Mouse (Mus musculus) T-helper 2 cell (primary cell): ENCODE measurements around the gene Otop3.

Experiments
- in situ Hi-C: fragments of 300-600 bp; cut with MboI, MseI; formaldehyde crosslinking; loops from one replicate; pipeline ENCODE4 v1.15.1; 2025; ENCODE audit warnings: high pct_unique_total_duplicates

The Otop3 gene

DNA sequence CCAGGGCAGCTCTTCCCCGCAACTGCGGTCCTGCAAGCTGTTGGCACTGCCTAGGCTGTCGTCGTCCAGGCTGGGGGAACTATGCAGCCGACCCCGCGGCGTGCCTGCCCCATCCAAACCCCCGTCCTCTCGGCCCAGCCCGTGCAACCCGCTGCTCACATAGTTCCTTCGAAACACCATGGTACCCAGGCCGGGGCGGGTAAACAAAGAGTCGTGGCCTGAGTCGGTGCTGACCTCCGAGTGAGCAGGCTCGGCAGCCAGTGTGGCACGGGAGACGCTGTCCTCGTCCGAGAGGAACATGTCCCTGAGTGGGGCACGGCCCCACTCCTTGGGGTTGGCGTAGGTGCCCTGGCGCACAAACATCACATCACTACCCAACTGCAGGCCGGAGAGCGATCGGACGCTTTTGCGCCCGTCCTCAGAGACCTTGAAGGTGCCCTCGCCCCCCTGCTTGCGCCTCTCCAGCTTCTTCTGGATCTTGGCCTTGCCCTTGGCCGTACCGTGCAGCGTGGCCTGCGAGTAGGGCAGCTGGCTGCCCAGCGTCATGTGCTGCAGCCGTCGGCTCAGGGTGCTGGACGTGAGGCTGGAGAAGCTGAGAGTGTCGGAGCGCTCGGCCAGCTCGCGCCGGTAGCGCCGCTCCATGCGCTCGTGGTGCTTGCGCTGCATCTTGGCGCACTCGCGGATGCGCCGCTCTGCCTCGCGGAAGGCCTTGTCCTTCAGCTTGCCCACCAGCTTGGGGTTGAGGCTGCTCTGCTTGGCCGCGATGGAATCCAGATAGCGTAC is 16.1 kb upstream of the Otop3 start:
- in situ Hi-C loops: no loop called here

DNA sequence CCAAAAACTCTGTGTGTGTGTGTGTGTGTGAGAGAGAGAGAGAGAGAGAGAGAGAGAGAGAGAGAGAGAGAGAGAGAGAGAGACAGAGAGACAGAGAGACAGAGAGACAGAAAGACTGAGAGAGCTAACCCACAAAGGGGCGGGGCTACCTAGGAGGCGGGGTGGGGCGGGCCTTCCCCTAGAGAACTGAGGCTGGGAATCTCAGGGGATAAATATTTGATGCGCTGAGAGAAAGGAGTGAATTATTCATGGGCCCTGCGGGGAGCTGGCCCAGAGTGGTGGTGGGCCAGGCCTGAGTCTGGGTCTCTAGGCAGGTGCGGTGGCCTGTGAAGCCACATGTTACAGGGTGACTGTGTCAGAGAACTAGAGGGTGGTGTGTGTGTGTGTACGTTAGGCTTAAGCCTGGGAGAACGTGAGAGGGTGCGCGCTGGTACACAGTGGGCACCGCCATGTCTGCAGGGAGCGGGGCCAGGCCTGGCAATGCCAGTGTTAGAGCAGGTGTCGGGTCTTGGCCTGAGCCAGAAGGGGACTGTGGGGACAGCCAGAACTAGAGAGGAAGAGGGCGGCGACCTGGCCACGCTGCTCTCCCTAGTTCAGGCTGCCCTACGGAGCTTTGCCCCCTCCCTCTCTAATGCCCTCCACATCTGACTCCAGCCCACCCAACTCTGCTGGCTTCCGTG is 14.7 kb upstream of the Otop3 start:
- in situ Hi-C loops: no loop called here

GRCm38 (mm10) chr11:115321906-115322693 is 12.4 kb upstream of the Otop3 start, which contains the start of gene Ush1g:
Gene Ush1g, minus strand, starts transcription at chr11:115322041.
- in situ Hi-C loops: no loop called here

- in situ Hi-C loops: no loop called here
These were observed 11.2 kb upstream of the Otop3 start for GRCm38 (mm10) chr11:115323354-115323753.

DNA sequence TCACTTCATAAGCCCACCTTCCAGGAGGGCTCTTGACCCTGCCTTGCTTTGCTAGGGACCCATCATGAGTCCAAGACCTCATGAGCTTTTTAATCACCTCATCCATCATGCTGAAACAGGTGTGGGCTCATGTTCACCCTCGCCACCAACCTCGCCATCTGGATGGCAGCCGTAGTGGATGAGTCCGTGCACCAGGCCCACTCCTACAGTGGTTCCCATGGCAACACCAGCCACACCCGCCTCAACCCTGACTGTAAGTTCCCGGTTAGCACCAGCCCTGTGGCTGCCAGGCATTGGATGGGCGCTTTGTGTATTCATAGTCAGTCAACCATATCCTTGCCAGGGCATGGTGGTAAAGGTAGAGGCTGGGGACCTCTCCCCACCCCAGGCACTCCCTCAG is 7.8 kb upstream of the Otop3 start:
- in situ Hi-C loops: no loop called here

GRCm38 (mm10) chr11:115329339-115329738 is 5.2 kb upstream of the Otop3 start:
- in situ Hi-C loops: no loop called here

- in situ Hi-C loops: no loop called here
These were observed 692 bp downstream of the Otop3 start for GRCm38 (mm10) chr11:115335223-115335622.

DNA sequence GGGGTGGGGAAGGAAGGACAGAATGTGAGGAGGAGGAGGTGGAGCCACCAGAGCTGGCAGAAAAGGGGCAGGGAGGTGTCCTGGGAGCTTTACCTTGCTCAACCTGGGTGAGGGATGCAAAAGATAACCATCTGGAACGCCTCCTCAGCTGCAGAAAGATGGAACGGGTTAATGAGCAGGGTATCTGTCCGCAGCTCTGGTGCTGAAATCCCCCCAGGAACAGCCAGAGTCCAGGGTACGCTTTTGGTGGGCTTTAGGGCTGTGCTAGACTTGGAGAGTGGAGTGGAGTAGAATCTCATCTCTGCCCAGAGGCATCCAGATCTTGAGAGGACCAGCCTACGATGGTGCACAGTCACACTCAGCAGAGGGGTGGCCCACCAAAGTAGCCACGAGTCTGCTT is 1.6 kb downstream of the Otop3 start:
- in situ Hi-C loops: no loop called here

DNA sequence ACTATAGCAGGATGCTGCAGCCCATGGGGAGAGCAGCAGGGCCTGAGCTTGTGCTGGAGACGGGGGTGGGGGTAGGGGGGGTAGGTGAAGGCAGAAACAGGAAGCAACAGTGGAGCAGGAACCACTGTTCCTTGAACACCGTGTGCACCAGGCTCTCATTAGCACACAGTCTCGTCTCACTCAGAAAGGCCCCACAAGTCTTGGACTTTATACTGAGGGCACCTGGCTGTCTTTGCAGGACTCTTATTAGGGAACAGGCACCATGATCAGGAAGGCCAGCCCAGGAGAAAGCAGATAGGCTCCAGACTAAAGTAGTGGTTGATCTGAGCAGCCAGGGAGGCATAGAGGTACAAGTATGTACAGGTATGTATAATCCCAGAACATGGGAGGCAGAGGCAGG is 2.8 kb downstream of the Otop3 start:
- in situ Hi-C loops: no loop called here

DNA sequence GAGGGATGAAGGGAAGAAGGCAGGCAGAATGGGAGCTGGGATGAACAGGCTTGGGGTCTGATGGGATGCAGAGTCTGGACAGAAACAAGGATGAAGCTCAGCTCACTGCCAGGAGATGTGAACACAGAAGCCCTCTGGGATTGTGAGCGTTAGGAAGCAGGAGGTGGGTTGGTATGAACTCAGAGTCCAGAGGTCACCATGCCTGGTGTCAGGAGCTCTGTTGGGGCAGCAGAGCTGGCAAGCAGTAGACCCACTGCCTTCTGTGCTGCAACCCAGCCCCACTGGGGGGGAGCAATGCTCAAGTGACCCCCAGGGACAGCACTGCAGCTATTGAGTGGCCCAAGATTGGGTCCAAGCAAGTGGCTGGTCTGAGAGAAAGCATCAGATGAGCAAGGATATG is 3.3 kb downstream of the Otop3 start:
- in situ Hi-C loops: no loop called here

DNA sequence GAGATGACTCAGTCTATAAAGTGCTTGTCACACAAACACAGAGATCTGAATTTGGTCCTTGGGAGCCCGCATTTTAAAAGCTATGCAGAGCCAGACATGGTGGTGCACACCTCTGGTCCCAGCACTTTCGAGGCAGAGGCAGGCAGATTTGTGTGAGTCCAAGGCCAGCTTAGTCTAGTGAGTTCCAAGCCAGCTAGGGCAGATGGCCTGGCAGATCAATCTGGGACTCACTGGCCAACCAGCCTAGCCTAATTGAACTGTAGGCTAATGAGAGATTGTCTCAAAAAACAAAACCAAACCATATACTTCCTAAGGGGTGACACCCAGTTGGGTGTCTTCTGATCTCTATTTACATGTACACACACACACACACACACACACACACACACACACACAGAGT is 6.7 kb downstream of the Otop3 start:
- in situ Hi-C loops: no loop called here

GRCm38 (mm10) chr11:115341866-115342265 is 7.3 kb downstream of the Otop3 start:
- in situ Hi-C loops: no loop called here

GRCm38 (mm10) chr11:115344967-115345366 is 10.4 kb downstream of the Otop3 start:
- in situ Hi-C loops: no loop called here

DNA sequence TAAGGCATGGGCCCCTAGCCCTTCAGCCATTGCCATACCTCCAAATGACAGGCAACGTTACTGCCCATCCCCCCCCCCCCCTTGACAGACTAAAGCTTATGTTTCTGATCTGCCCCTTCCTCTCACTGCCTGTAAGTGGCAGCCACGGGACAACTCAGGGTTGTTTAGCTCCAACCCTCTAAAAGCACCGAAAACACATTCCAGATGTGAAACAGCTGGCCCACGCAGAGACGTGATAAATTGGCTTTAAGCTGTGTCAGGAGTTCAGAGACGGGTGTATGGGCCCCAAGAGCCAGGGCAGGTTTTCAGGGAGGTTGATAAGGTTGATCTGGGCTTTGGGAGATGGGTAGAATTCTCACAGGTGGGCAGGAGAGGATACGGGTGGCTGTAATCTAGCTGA is 11.0 kb downstream of the Otop3 start:
- in situ Hi-C loops: no loop called here

GRCm38 (mm10) chr11:115348681-115349248 is 14.2 kb downstream of the Otop3 start:
- in situ Hi-C loops: no loop called here

DNA sequence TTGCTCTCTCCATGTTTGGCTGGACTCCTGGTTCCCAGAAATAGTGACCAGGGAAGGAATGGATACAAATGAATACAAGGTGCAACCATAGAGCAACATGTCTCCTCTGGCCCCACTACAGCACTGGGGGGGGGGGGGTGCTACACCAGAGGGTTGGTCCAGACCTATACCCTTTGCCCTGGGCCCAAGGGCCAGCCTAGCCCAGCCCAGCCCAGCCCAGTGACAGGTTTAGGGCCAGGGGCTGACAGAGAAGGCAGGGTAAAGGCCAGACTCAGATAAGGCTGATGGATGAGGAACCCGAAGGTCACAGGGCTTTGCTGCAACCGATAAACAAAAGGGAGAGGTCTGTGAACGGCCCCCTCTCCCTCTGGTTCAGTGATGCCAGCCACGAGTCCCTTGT is 15.4 kb downstream of the Otop3 start:
- in situ Hi-C loops: no loop called here

DNA sequence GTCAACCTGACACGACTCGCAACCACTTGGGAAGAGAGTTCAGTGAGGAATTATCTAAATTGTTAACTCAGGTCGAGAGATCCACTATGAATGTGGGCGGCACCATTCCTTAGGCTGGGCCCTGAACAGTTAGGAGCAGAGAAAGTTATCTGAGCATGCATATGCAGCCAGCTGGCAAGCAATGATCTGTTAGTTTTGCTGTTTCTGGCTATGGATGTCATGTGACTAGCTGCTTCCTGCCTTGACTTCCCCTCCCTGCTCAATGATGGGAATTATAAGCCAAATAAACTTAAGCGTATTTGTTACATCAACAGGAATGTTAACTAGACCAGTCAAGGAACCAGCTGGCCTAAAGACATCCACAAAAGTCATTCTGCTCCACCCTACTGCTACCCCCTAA is 18.8 kb downstream of the Otop3 start:
- in situ Hi-C loops: no loop called here

DNA sequence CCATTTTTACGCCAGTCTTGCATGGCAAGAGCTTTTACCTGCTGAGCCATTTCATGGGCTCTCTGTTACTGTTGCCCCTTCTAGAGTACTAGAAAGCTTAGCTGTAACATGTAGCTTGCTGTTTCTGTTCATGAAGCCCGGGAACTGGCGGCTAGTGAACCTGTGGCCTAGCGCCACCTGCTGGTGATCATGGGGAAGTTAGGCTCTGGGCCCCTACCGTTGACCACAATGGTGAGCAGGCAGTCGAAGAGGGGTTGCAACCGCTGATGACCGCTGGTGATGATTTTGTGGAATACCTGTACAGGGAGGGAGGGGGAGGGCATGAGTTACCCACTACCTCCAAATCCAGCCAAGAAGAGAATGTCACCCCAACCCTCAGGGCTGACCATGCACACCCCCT is 19.7 kb downstream of the Otop3 start:
- in situ Hi-C loops: no loop called here

- in situ Hi-C loops: no loop called here
These were observed 23.9 kb downstream of the Otop3 start for GRCm38 (mm10) chr11:115358468-115358867.

DNA sequence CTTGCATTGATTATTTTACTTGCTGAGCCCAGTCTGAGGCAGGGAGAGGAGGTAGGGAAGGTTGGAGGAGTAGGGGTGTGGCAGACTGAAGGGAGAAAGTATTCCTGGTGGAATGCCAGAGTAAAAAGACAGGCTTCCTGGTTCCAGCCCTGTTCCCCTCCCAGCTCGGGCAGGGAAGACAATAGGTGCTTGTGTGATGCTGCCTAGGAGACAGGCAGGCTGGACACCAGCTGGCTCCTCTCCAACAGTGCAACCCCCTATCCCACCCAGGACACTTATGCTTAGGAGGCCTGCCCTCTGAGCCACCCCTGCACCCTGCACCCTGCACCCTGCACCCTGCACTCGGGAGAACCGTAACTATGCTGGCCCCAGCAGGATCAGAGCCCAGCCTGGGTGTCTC is 24.8 kb downstream of the Otop3 start:
- in situ Hi-C loops: no loop called here

DNA sequence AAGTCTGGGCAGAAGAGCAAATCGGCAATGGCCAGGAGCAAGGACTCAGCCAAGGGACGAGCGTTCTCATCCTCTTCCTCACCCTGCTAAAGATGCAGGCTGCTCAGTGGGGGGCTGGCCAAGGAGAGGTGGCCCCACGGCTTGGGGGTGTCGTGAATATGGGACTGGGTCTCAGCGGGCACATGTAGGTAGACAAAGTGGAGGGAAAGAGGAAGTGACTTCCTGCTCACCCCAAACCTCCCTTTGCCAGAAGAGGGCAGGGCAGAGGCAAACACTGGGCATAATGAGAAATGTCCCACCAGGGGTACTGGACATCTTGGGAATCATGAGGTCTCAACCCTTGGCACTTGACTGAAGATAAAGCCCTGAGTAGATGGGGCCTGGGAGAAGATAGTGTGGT is 25.2 kb downstream of the Otop3 start:
- in situ Hi-C loops: loop anchor here (5.0 kb wide), 1 partner anchor 108 kb away; no protein-coding TSS in a partner anchor

DNA sequence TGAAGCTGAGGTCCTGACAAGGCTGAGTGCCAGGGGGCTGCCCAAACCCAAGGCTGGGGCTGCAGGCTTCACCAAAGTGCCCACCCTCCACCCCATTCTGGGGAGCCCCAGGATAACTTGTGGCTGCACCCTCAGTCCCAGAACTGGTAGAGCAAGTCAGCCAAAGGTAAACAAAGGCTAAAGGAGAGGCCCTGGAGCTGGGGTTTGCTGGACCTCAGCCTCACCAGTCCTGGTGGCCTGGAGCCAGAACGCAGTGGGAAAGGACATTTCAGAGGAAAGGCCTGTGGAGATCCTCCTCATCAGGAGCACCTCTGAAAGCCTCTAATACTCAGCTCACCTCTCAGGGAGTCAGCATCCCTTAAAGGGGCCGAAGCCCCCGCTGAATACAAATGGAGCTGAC is 29.6 kb downstream of the Otop3 start:
- in situ Hi-C loops: loop anchor here (5.0 kb wide), 1 partner anchor 103 kb away; no protein-coding TSS in a partner anchor
